Mouse (Mus musculus): ENCODE data around the gene Hist1h3a.
A peak's percentile ranks its signal among the peaks of the same experiment; 100 is the strongest.
"Not testable (repeated sequence)": the region's sequence is repeated elsewhere in the genome, so short reads cannot be mapped to it uniquely, and the experiment has no call there.

Hist1h3a gene

GRCm38 (mm10) chr13:23740256-23740840 lies 21.8 kb downstream of the Hist1h3a start:
- no peak for DNase-seq

- no peak for DNase-seq
Measured at GRCm38 (mm10) chr13:23739922-23740252, 22.3 kb downstream of the Hist1h3a start.

- DNase-seq, result peak; percentile 92
Measured at GRCm38 (mm10) chr13:23739069-23739921, 22.9 kb downstream of the Hist1h3a start.

GRCm38 (mm10) chr13:23738677-23739068 lies 23.5 kb downstream of the Hist1h3a start, which contains the start of gene Hist1h1c:
Hist1h1c (plus strand) TSS chr13:23738808.
- DNase-seq, result peak; percentile 90

- DNase-seq, result no peak
Measured at GRCm38 (mm10) chr13:23738041-23738440, 24.1 kb downstream of the Hist1h3a start.

- no peak for DNase-seq
Measured at GRCm38 (mm10) chr13:23737091-23737490, 25.1 kb downstream of the Hist1h3a start.

- no peak for DNase-seq
Measured at GRCm38 (mm10) chr13:23732156-23732804, 29.9 kb downstream of the Hist1h3a start.

- DNase-seq, result peak; percentile 59
Measured at GRCm38 (mm10) chr13:23730479-23730878, 31.7 kb downstream of the Hist1h3a start.

GRCm38 (mm10) chr13:23729706-23730105 lies 32.5 kb downstream of the Hist1h3a start:
- DNase-seq, result no peak

- DNase-seq, result no peak
Measured at GRCm38 (mm10) chr13:23729192-23729525, 33.0 kb downstream of the Hist1h3a start.

- no peak for DNase-seq
Measured at GRCm38 (mm10) chr13:23728472-23729191, 33.6 kb downstream of the Hist1h3a start.

- DNase-seq, result no peak
Measured at GRCm38 (mm10) chr13:23725213-23725612, 37.0 kb downstream of the Hist1h3a start.

GRCm38 (mm10) chr13:23724239-23724638 lies 37.9 kb downstream of the Hist1h3a start:
- no peak for DNase-seq

GRCm38 (mm10) chr13:23717593-23718245 lies 44.5 kb downstream of the Hist1h3a start:
- not testable (repeated sequence) for DNase-seq

GRCm38 (mm10) chr13:23717176-23717575 lies 45.0 kb downstream of the Hist1h3a start:
- DNase-seq, result no peak

- DNase-seq, result no peak
Measured at GRCm38 (mm10) chr13:23716261-23717042, 45.7 kb downstream of the Hist1h3a start.

All from kidney, adult 18-20 months (tissue).